Mouse (Mus musculus): ENCODE data around the gene Jph3. TPM values are rescaled to one million over a fixed set of nuclear protein-coding genes. Genes with fewer than 3 reads are reported as not detected.
A peak's percentile ranks its signal among the peaks of the same experiment; 100 is the strongest.

Jph3 gene
- not detected for total RNA-seq (2021)
- long read RNA-seq, experiment 1 = 0 reads
- long read RNA-seq, experiment 2 = 0 reads

DNA sequence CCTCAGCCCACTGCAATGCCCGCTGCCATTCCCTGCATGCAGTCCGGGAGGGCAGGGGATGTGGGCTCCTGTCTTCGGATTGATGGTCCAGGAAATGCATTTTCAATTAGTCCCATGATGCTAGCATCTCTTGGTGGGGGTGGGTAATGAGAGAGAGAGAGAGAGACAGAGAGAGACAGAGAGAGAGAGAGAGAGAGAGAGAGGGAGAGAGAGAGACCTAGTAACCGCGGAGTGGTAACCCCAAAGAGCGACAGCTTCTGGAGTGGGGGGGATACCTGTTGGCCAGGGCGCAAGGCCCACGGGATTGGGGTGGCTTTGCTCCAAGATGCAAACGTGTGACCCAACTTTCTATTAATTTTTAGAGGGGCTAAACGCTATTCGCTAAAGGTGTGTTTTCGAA, at the start of gene Jph3:
Jph3 (plus strand) TSS at position 301 of the 400 bp plus-strand sequence.
- intact Hi-C loops (cut with DNase I) = loop anchor here (10.0 kb wide), 1 partner anchor 185 kb away; no protein-coding TSS in a partner anchor
- DNase-seq = no peak

DNA sequence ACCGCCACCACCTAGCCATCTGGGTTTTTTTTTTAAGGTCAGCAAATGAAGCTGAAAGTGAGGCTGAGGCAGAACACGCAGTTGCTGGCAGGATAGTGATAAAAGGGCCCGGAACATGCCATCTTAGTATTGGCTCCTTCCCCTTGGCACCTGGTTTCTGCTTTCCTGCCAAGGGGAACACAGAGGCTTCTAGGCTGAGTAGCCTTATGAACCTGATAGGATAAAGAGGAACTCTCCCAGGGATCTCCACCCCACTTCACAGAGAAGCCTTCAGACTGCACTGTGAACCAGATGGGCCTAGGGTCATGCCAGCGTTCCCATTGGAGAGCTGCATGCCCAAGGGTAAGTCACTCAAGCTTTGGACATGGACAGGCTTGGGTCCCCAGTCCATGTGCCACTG, 48.5 kb upstream of the Jph3 start:
- intact Hi-C loops (cut with DNase I) = no loop called here
- no peak for DNase-seq

DNA sequence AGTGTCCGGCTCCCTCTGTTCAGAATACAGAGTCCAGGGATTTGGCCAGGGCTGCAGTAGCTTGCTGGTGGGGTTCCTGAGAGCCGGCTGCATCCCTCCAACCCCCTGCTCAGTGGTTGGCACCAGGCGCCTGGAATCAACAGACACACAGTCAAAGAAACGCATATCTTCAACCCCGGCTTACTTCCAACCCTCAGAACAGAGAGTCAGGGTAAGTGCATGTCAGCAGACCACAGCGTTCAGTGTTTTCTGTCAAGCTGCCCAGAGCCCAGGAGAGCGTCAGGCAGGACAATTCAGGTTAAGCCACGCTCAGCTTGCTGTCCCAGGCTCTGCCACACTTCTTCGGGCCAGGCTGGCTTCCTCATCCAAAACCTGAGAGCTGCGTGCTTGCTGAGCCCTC, 48.0 kb upstream of the Jph3 start:
- DNase-seq = no peak
- intact Hi-C loops (cut with DNase I) = no loop called here

DNA sequence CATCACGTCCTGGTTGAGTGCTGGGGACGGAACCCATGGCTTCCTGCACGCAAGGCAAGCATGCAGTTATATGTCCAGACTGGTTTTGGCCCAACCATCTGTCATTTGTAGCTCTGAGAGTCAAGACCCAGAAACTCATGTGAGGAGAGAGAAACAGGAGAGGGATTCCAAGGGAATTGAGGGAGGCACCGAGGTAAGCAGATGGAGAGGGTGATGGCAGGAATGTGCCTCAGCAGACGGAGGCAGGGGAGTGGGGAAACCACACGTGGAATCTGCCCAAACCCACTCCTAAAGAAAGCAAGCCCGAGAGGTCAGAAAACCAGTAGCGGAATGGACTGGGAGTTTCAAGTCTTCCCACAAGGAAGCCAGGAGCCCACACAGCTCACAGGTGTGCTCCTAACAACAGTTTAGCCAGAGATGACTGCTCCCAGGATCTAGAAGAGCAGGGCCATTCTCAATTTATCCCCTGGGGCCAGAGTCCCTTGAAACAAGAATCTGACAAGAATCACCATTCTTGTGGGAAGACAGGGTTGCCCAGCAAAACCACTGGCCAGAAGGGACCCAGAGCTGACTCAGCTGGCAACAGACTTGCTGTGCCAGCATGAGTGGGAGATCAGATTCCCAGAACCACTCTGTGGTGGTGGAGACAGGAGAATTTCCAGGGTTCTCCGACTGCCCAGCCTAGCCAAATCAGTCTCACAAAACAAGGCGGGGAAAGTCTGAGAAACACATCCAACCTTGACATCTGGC, 46.2 kb upstream of the Jph3 start:
- no peak for DNase-seq
- intact Hi-C loops (cut with DNase I) = no loop called here

DNA sequence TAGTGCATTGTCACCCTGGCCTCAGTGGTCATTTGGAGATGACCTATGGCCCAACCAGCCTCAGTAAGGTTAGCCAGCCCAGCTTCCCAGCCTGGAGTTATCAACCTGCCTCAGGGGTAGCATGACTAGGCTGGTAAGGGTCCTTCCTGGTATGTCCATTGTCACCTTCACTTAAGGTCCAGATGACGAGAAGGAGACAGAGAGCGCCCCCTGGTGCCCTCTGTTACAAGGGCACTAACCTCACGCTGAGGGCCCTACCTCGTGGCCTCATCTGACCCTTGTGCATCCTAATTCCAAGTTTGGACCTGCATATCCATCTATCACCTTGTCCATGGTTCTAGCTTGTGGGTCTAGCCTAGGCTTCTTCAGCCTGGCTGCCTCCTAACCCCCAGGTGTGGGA, 44.0 kb upstream of the Jph3 start:
- intact Hi-C loops (cut with DNase I) = loop anchor here (5.0 kb wide), 1 partner anchor 138 kb away; no protein-coding TSS in a partner anchor

DNA sequence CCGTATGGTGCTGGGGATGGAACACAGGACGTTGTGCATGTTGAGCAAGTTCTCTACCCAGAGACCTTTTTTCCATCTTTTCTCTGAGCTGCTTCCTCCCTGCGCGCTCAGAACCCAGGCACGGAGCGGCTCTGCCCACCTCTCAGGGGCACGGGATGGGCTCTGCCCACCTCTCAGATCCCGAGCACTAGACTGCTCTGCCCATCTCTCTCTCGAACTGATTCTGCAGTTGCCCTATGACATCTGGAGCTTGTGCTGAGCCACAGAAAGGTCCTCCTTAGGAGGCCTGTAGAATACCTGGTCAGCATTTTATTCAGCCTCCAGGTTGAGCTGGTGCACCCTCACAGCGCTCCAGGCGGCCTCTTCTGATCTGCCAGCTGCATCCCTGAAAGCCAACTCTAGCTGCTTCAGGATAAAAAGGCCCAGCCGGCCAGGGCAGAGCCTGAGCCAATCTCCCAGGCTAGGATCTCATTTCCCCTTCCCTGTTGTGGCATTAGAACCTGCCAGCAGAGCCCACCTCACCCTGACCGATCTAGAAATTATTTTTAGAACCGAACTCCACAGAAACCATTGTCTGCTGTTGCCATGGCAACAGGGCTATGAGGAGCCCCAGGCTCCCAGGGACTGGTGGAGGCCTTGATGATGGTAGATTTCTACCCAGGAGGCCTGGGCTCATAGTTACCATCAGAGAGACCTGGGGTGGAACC, 41.8 kb upstream of the Jph3 start:
- intact Hi-C loops (cut with DNase I) = loop anchor here (5.0 kb wide), 1 partner anchor 140 kb away; no protein-coding TSS in a partner anchor

More for the DNA sequence above, 44.0 kb upstream of the Jph3 start:
- DNase-seq = peak; percentile 54 to 64

DNA sequence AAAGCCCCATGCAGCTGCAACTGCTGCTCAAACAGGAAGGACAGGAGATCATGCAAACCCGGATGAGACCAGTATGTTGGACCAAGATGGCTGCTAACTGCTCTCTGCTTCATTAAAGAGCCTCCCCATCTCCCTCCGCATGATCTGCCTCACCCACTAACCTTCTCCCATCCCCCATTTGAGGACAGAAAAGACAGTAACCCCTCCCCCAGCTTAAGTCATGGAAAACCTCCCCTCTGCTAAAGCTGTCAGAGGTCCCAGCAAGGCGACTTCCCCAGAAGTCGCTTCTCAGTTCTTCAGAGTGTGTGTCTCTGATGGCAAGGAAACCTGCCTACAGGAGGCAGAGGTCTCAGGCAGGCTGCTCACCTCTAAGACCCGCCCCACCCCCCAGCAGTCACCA, 40.9 kb upstream of the Jph3 start:
- no peak for DNase-seq
- intact Hi-C loops (cut with DNase I) = loop anchor here (5.0 kb wide), 1 partner anchor 141 kb away; no protein-coding TSS in a partner anchor

More for the DNA sequence above, 41.8 kb upstream of the Jph3 start:
- no peak for DNase-seq

DNA sequence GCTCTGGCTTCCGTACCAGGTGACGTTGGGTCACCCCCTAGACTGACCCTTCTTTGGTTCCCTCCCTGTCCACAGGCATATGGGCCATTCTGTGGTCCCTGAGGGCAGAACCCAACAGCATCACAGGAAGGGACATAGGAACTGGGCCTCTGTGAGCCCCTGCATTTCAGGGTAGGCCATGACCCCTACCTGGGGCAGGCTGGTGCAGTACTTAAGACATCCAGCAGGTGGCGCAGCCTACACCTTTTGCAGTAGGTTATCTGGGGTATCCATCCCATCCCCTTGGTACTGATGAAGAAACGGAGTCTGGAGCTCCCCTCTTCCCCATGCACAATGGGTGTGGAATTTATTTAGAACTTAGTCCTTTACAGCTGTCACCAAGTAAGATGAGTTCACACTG, 35.0 kb upstream of the Jph3 start:
- intact Hi-C loops (cut with DNase I) = loop anchor here (5.0 kb wide), 1 partner anchor 867 kb away; no protein-coding TSS in a partner anchor
- DNase-seq = peak in 1 of 2 experiments; percentile 31

DNA sequence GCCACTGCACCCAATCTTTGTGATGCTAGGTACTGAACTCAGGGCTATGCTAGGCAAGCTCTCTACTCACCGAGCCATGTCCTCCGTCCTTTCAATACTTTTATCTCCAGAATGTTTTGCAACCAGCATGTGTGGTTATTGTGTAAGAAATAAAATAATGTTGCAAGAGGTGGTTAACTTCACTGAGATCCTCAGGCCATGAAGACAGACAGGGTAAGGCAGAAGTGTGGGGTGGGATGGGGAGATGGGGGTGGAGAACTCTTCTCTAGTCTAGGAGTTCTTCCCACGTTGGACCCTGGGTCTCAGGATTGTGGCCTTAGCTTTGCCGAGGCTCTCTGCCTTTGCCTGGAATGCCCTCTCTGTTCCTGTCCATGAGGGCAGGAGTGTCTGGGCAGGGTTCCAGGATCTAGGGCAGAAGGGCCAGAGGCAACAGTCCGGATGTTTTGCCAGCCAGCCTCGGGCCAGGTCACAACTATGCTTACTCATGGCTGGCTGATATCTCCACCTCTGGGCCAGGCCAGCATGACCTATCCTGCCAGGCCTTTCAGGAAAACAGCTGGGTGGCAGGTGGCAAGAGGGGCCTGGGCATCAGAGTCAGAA, 33.7 kb upstream of the Jph3 start:
- DNase-seq = peak; percentile 34 to 66
- intact Hi-C loops (cut with DNase I) = no loop called here

DNA sequence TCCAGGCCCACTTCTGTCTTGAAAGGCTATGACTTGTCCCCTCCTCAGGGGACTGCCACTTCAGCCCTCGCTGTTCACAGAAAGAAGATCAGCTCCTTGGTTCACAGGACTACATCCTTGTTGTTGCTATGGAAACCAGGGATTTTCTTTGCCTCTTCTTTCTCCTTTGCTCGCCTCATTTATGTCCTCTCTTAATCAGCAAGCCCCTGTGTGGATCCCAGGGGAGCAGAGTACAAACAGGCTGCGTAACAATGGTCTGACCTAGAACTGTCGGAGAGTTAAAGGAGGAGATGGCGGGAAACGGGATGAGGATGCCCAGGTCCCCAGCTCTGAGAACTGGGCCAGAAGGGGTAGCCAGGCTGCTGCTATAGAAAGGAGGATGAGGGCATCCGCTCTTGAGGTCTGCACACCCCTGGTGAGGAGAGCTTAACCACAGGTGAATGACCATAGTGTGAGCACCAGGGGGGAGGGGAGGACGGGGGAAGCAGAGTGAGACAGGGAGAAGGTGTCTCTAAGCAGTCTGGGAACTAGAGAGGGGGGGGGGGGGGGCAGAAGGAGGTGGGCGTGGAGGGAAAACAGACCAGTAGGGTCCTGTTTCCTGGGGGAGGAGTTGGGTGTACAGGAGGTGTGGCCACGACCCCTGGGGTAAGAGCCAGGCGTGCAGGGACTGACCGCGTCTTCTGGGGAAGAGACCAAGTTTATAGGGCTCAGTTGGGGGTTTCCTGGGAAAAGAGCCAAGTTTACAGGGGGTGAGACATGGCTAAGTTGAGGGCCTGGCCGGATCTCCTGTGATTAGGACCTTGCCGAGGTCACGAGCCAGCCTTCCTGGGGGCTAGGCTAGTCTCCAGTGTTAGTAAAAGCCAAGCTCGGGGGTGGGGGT, 31.4 kb upstream of the Jph3 start:
- no peak for DNase-seq
- intact Hi-C loops (cut with DNase I) = no loop called here

DNA sequence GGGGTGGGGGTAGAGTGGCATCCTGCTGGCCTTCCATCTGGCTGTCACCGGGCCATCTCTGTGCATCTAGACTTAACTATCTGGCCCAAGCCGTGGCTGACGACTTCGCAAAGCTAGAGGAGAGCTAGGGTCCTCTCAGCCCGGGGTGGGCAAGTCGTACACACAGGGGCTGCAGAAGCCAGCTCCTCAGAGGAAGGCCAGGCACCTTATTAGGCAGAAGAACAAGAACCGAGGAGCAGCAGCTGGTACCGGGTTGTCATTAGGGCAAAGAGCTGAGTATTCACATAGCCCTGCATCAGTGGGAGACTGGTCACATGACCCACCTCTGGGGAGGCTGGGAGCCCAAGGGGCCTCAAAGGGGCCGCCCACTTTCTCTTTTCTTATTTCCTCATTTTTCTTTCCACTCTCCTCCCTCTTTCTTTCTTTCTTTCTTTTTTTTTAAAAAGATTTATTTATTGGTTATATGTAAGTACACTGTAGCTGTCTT, 30.8 kb upstream of the Jph3 start:
- intact Hi-C loops (cut with DNase I) = no loop called here
- DNase-seq = no peak

DNA sequence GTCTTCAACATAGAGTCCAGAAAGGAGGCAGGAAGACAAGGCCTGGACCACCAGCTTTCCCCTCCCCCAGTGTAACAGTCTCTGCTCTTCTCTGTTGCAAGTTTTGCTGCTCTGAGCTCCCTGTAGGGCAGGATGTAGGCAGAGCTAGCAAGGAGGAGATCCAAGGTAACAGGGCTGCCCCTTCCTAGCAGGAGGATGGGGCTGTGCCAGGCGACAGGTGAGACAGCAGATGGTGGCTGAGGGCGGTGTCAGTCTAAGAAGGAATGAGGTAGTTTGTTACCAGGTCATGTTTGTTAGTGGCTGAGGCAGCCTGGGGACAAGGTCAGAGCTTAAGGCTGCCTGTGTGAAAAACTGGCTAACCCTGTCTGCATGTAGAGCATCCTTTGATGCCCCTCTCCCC, 29.5 kb upstream of the Jph3 start:
- intact Hi-C loops (cut with DNase I) = no loop called here
- no peak for DNase-seq

DNA sequence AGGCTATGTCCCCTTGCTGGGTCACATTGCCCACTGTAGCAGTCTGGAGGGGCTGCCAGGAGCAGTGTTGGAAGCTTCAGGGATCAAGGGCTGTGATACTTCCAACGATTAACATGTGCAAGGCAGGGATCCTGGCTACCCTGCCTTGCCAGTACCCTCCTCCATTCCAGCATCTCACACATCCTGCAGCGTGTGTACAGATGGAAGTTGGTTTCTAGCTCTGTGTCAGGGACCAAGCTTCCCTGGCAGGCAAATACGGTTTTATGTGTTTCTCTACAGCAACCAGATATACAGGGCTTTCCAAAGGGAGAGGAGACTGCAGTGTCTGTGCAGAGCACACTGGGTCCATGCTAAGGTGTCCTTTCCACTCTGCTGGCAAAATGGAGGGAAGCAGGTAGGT, 24.2 kb upstream of the Jph3 start:
- DNase-seq = no peak
- intact Hi-C loops (cut with DNase I) = no loop called here

DNA sequence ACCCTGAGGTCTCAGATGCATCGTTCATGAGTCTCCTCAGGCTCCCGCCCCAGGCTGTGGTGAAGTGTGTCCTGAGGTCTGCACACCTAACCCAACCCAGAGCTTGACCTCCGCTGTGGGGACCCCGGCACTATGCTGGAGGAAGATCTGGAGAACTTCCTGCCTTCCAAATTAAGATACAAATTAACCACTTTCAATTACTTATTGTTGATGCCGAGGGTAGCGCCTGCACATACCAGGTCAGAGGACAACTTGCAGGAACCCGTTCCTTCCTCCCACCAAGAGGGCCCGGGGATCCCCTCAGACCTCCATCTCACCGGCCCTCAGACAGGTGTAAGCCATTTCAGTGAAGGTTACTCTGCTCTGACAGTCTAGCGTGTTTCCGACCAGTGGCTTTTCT, 22.5 kb upstream of the Jph3 start:
- no peak for DNase-seq
- intact Hi-C loops (cut with DNase I) = no loop called here

DNA sequence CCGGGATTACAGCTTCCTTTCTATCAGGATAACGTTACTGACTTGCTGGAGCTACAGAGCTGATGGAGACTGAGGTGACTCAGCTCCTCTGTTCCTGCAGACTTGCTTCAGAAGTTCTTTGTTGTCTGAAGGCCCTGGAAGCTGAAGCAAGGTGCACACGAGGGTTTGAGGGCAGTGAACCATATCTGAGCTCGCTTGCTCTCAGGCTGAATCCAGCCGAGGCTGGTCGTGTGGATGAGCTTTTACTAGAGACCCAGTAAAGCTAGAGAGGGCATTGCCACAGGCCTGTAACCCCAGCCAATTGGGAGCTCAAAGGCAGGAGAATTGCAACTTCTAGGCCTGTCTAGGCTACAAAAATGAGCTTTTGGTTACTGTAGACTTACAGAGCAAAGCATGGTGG, 21.0 kb upstream of the Jph3 start:
- DNase-seq = no peak
- intact Hi-C loops (cut with DNase I) = no loop called here

DNA sequence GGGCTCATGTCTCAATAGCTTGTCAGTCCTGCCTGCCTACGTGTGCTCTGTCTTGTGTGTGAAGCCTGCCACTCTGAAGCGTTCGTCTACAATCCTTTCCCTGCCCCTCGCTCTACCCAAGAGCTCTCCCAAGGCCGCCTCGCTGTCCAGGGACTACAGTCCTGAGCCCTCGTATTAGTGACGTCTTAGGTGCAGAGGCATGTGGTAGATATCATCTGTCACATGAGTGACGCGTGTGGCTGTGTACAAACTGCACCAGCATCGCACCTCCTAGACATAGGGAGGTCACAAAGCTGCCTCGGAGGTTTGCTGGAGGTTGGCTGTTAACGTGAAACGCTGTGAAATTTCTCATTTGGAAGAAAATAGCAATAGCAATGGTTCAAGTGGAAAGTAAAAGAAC, 11.9 kb upstream of the Jph3 start:
- no peak for DNase-seq
- intact Hi-C loops (cut with DNase I) = loop anchor here (5.0 kb wide), 1 partner anchor 115 kb away; no protein-coding TSS in a partner anchor

DNA sequence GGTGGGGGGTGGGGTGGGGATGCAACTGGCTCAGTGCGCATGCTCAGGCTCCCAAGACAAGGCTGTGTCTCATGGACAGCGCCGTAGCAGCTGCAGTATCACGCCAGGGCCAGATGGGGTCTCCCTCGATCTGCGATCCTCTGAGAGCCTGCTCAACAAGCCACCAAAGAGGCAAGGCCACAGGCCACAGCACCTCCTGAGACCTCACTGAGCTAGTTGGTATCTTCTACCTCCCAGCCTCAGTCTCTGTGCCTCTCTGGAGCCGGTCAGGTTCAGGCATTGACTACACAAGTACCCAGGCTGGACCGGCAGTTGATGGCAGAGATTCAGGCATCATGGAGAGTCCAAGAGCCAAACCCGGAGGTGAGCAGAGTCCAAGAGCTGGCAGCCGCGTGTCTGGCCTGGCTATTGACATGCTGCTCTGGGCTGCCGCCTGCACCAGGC, 11.4 kb upstream of the Jph3 start:
- DNase-seq = peak; percentile 59 to 75
- intact Hi-C loops (cut with DNase I) = loop anchor here (5.0 kb wide), 1 partner anchor 114 kb away; no protein-coding TSS in a partner anchor

DNA sequence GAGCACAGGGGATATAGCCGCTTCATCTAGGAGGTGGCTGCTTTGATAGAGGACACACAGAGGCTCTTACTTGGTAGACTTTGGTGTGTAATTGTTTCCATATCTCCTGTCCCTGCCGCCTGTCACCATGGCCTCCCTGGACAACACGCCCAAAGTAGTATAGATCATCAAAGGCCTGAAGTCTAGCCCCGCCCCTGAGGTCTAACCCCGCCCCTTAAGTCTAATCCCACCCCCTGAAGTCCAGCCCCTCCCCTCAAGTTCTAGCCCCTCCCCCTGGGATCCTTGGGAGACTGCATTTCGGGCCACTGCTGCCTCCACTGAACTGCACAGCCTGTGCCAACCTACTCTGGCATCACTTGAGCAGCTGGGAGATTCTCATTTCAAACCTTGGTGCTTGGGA, 10.5 kb upstream of the Jph3 start:
- DNase-seq = no peak
- intact Hi-C loops (cut with DNase I) = loop anchor here (5.0 kb wide), 1 partner anchor 113 kb away; no protein-coding TSS in a partner anchor

DNA sequence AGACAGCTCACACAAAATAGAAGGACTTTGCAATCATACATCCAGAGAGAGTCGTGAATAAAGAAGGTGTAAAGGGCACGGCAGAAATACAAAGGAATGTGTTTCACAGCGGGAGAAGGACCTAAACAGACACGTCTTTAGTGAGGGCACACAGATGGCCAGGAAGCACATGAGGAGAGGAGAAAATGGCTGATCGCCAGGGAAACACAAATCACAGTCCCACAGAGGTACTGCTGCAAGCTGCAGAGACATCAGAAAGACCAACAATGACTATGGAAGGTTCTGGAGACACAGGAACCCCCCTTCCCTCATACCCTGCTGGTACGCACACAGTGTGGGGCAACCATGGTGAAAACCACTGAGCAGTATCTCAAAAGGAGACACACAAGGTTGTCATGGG, 8.4 kb upstream of the Jph3 start:
- no peak for DNase-seq
- intact Hi-C loops (cut with DNase I) = loop anchor here (10.0 kb wide), 1 partner anchor 194 kb away; no protein-coding TSS in a partner anchor

DNA sequence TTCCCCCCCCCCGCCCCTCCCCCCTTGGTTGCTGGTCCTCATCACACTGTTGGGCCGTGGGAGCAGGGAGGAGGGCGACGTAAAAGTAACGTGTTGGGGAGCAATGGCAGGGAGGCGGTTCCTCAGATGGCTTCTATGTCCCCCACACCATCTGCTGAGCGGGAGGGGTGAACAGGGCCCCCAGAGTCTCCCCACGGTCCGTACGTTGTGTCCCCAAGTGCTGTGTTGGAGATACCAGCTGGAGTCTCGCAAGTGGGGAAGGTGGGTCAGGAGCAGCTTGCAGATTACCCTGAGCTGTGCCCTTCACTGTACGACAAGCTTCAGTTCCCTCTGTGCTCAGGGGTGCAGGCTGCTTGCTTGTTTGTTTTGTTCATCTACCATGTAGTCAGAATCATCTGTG, 5.6 kb upstream of the Jph3 start:
- DNase-seq = no peak
- intact Hi-C loops (cut with DNase I) = loop anchor here (10.0 kb wide), 1 partner anchor 191 kb away; no protein-coding TSS in a partner anchor
